Mouse (Mus musculus) gastrocnemius, postnatal 10 days (tissue): ENCODE measurements at regions not wholly inside any gene's neighbourhood (a gene's known extent, or its start where the extent isn't known, plus 50 kb on each side); places are given as distances from the start of the nearest gene placed in this dataset.

Source experiments
- DNase-seq: peaks from one replicate; pipeline ENCODE4 v3.0.0; 2021; ENCODE audit warnings: mixed read lengths

- no peak for DNase-seq
Measured at GRCm38 (mm10) chr9:14092996-14093442, 181.8 kb upstream of the Sesn3 start.

- DNase-seq = no peak
Measured at GRCm38 (mm10) chr9:14103538-14103937, 171.3 kb upstream of the Sesn3 start.

- DNase-seq = no peak
Measured at GRCm38 (mm10) chr9:14104921-14105320, 169.9 kb upstream of the Sesn3 start.

DNA sequence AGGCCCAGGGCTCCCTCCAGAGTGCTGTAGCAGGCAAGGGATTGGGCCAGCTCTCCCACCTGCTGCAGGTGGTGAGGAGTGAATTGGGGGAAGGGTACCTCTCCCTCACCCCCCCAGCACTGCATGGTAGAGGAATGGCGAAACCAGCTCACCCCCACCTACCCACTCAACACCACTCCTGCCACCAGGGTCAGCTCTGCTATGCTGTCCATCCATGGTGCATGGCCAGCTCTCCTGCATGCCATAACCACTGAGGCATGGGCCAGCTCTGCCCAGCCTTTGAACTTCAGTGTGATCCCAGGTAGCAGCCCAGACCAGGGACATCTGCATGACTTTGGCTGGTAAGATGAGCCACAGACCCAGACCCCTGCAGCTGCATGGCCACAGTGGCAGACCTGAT lies 168.5 kb upstream of the Sesn3 start:
- DNase-seq = no peak

DNA sequence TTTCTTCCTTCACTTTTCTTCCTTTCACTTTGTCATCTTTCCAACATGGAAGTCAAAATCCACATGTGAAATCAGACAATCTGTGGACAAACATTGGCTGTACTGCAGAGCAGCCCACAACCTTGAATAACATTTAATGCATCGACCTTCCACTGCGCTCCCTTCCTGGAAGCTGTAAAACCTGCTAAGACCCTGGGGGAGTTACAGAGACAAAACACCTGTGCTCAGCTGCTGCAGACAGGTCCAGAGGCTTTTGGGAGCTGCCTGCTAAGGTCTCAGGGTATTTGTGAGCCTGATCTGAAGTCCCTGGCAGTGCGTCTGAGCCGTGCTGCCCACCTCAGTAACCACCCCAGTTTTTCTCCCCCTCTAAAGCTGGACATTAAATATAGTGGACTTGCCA lies 166.1 kb upstream of the Sesn3 start:
- no peak for DNase-seq

DNA sequence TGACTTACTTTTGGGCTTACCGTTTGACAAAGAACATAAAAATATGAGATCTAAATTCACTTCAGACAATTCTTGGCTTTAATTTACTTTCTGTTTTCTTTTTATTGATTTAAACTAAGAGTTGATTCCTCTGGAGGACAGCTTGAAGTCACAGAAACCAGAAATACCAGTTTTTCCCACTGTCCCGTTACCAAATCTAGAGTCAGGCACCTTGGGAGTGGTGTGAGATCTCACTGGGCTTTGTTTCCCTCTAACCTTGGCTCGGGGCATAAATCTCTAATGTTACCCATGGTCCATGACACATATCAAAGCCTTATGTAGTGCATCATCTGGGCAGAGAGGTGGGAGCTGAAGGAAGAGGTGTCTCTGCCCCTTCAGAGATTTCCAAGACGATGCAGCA lies 165.4 kb upstream of the Sesn3 start:
- DNase-seq = no peak

DNA sequence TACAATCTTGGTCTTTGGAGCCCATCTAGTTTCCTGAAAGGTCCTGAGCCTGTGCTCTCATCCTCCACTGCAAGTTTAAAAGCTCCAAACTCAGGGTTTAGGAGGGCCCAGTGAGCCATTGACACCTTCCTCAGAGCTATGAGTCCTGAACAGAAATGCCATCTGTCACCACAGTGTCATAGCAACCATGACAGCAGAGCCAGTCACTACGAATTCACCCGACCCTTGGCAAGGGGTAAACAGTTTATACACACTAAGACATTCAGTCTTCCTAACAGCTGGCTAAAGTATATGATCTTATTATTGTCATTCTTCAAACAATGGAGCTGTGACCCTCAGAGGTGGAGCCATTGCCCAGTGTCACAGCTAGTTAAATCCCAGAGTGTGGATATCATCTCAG lies 163.2 kb upstream of the Sesn3 start:
- no peak for DNase-seq

GRCm38 (mm10) chr9:14115521-14115920 lies 159.3 kb upstream of the Sesn3 start:
- no peak for DNase-seq

GRCm38 (mm10) chr9:14116097-14116840 lies 158.6 kb upstream of the Sesn3 start:
- DNase-seq = no peak

DNA sequence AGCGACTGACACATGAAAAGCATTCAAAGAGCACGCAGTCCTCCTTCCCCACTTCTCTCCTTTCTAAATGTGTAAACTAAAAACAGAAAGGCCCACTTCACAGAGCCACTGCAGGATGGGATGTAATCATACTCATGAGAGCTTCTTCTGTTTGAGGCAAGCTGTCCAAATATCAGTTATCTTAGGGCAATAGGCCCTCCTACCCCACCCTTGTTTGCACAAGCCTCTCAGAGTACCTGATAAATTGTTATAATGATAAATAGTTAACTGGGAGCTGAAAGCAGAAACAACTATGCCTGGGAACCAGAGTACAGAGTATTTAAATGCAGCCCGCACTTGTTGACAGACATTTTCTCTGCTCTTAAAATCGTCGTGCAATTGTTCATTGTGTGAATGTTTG lies 141.5 kb upstream of the Sesn3 start:
- no peak for DNase-seq

DNA sequence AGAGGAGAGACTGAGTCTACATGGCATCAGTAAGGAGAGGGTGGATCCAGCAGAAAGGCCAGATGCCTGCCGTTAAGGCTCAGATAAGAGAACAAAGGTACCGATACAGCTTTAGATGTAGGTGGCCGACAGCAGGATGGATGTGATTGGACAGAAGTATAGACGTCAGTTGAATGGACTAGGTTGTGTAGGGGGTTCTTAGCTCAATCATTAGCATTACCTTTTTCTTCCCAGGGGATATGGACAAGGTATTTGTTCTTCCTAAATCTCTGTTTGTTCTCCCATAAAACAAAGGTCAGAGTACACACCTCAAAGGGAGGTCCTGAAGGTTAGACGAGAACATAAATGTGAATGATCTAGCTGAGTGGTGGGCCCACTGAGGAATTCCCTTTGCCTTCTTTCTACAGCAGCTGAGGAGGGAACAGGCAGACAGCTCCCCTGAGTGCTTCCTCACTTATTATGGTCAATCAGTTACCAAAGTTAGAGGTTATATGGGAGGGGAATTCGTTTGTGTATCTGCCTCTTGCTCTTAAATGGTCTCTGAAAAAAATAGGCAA lies 139.9 kb upstream of the Sesn3 start:
- no peak for DNase-seq

- DNase-seq = no peak
Measured at GRCm38 (mm10) chr9:14141321-14141720, 133.5 kb upstream of the Sesn3 start.

- DNase-seq = no peak
Measured at GRCm38 (mm10) chr9:14143988-14144387, 130.9 kb upstream of the Sesn3 start.

DNA sequence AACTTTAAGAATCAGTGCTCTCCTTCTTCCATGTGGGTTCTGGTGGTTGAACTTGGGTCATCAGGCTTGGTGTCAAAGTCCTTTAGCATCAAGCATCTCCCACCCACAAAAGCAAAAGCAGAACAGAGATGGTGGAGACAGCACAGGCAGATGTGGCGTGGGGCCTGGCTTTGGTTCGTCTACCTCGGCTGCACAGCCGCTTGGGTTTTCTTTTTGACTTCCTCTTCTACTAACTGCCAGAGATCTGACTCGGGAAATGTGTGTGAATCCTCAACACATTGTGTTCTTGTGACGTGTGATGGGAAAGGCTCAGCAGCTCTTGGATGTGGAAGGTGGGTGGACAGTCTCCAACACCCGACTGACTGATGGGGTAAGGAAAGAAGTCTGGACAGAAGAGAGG lies 127.8 kb upstream of the Sesn3 start:
- no peak for DNase-seq

- DNase-seq = no peak
Measured at GRCm38 (mm10) chr9:14147731-14148130, 127.1 kb upstream of the Sesn3 start.

GRCm38 (mm10) chr9:14150288-14150687 lies 124.6 kb upstream of the Sesn3 start:
- no peak for DNase-seq

- DNase-seq = no peak
Measured at GRCm38 (mm10) chr9:14156967-14157366, 117.9 kb upstream of the Sesn3 start.

DNA sequence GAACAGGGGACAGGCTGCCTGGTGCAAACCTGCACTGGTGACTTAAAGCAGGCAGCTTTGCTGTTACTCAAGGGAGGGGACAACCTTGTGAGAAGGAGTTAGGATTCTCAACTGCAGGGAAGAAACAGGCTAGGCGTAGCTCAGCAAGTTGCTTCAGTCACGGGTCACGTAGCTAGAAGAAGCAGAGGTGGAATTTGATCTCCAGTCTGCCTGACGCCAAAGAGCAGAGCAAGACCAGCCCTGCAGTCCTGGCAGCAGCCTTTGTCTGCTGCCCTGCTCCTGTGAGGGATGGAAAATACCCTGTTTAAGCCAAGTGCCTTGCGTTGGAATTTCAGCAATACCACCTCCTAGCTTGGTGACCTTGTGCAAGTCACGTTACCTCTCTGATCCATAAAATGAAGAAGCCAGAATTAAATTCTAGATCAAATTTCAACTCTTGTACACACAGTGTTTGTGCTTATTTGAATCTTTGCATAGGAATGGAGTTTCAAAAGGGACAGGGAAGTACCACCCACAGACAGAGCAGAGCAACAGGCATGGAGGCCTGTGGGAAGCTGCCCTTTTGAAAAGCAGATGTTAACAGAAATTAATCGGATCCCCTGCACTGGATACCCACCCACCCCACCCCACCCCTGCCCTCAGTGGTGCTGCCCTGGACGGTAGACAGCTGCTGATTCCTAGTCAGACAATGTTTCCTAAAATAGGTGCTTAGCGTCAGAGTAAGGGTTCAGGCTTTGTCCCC lies 116.6 kb upstream of the Sesn3 start:
- no peak for DNase-seq

DNA sequence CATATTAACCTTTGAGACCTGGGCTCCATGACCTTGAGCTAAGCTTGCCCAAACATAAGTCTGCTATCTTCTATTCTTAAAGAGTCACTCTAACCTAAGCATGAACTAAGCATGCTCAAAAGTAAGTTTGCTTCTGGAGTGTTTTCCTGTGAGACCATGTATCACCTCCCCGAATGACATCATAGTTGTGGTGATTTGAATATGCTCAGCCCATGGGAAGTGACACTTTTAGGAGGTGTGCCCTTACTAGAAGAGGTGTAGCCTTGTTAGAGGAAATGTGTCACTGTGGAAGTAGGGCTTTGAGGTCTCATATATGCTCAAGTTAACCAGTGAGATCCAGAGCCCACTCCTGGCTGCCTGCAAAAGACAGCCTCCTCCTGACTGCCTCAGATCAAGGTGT lies 114.7 kb upstream of the Sesn3 start:
- no peak for DNase-seq

DNA sequence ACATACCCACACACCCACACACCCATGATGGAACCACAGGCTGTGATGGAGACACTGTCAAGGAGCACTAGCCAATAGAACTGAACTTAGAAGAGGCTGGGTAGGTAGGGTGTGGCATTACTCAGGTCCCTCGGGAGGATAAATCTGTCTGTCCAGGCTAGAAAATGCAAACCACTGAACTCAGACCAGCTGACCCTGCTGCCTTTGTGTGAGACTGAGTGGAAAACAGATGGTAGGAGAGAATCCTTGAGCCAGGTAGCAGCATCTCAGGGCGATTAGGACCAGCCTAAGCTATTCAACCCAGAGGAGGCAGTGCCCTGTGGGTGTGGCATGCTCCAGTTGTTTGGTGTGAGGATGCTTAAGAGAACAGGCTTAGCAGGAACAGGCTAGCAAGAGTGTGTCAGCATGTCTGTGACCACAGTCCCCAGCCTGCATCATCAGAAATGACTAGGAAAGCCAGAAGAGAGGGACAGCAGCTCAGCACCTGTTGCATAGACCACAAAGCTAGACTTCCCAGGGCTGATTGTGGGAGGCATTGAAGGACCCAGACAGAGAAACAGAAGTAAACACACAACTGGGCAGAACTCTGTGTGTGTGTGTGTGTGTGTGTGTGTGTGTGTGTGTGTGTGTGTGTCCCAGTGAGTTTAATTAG lies 103.2 kb upstream of the Sesn3 start:
- DNase-seq = no peak

GRCm38 (mm10) chr9:14173631-14174323 lies 101.1 kb upstream of the Sesn3 start:
- DNase-seq = peak; percentile 68

GRCm38 (mm10) chr9:14174324-14175040 lies 100.4 kb upstream of the Sesn3 start:
- no peak for DNase-seq
